Mouse (Mus musculus) small intestine, adult 2 months (tissue): ENCODE data around the gene Ntrk3. TPM values are rescaled to one million over a fixed set of nuclear protein-coding genes. Genes with fewer than 3 reads are reported as not detected.

Source experiments
- H3K27ac ChIP-seq: fragments of 200-500 bp; 2 replicates; pipeline ENCODE4 v1.5.1; 2012; ENCODE audit warnings: low read depth, low read length, control low read depth, inconsistent platforms; ENCODE audit not compliant: insufficient read depth
- H3K27me3 ChIP-seq: fragments of 200-500 bp; 2 replicates; pipeline ENCODE4 v1.6.1; 2012; ENCODE audit warnings: mild to moderate bottlenecking, moderate library complexity, low read length, inconsistent platforms; ENCODE audit not compliant: control insufficient read depth, insufficient read depth
- H3K36me3 ChIP-seq: fragments of 200-500 bp; 2 replicates; pipeline ENCODE4 v1.6.1; 2012; ENCODE audit warnings: mild to moderate bottlenecking, low read length, control low read depth, inconsistent platforms; ENCODE audit not compliant: control insufficient read depth, insufficient read depth
- H3K4me1 ChIP-seq: fragments of 200-500 bp; 2 replicates; pipeline ENCODE4 v1.6.1; 2012; ENCODE audit warnings: low read length, inconsistent platforms, mixed read lengths; ENCODE audit not compliant: control insufficient read depth, insufficient read depth, insufficient read length
- H3K4me3 ChIP-seq: fragments of 200-500 bp; 2 replicates; pipeline ENCODE4 v1.5.1; 2012; ENCODE audit warnings: low read depth, mild to moderate bottlenecking, control low read depth, inconsistent platforms, low read length, moderate library complexity
- CTCF ChIP-seq: fragments of 200-500 bp; IDR thresholded peaks from 2 replicates; pipeline ENCODE4 v1.5.1; 2012; ENCODE audit warnings: low read depth, mild to moderate bottlenecking, control low read depth, inconsistent platforms, low read length, moderate library complexity, mixed read lengths; ENCODE audit not compliant: insufficient replicate concordance, insufficient read length; ENCODE audit errors: extremely low read depth
- POLR2A ChIP-seq: fragments of 200-500 bp; IDR thresholded peaks from 2 replicates; pipeline ENCODE4 v1.6.1; 2012; ENCODE audit warnings: low read depth, mild to moderate bottlenecking, control low read depth, inconsistent platforms, low read length, moderate library complexity
- WGBS: fragments of 180-500 bp; shearing (Covaris S2); methylation state at CpG from one replicate; pipeline ENCODE4 v1.1.7; 2018; 5-methylcytosine and 5-hydroxymethylcytosine counted together
- polyA plus RNA-seq: library from polyadenylated mRNA; depleted of rRNA; stranded (reverse); fragments of >200 nt; gene quantifications from 2 replicates; pipeline ENCODE4 v1.2.3, GENCODE M21; 2012

Ntrk3 gene
- polyA plus RNA-seq, 1 experiment, result 0.61 TPM

- Histone ChIP-seq H3K27ac (no peak overlapping the region), H3K4me1 (no peaks in the 10 kb centered on the region), H3K4me3 (no peak overlapping the region), H3K36me3 (no peaks in the 10 kb centered on the region), H3K27me3 (no peaks in the 10 kb centered on the region)
- no peak for TF ChIP-seq CTCF
- no peak for TF ChIP-seq POLR2A
- 87% methylated on average over 3 of the region's 3 CpGs for WGBS
These were observed 347.8 kb downstream of the Ntrk3 start for GRCm38 (mm10) chr7:78390019-78390418.

- TF ChIP-seq POLR2A (no peak), CTCF (no peak)
- Histone ChIP-seq H3K27me3 (no peaks in the 10 kb centered on the region), H3K4me1 (no peaks in the 10 kb centered on the region), H3K27ac (no peak overlapping the region), H3K4me3 (no peak overlapping the region), H3K36me3 (no peaks in the 10 kb centered on the region)
- 81% methylated on average over 5 of the region's 5 CpGs for WGBS
These were observed 349.7 kb downstream of the Ntrk3 start for GRCm38 (mm10) chr7:78388101-78388500.

- no peaks in the 10 kb centered on the region for H3K27me3 ChIP-seq
- no peaks in the 10 kb centered on the region for H3K4me1 ChIP-seq
- no peaks in the 10 kb centered on the region for H3K36me3 ChIP-seq
- TF ChIP-seq POLR2A, result no peak
- no peak for TF ChIP-seq CTCF
- no peak overlapping the region for H3K27ac ChIP-seq
- no peak overlapping the region for H3K4me3 ChIP-seq
- WGBS, result 57% methylated on average over 1 of the region's 1 CpGs
These were observed 351.8 kb downstream of the Ntrk3 start for GRCm38 (mm10) chr7:78385971-78386370.

- TF ChIP-seq POLR2A (no peak), CTCF (no peak)
- no peaks in the 10 kb centered on the region for H3K27me3 ChIP-seq
- H3K27ac ChIP-seq, result no peak overlapping the region
- H3K4me3 ChIP-seq, result no peak overlapping the region
- no peaks in the 10 kb centered on the region for H3K4me1 ChIP-seq
- no peaks in the 10 kb centered on the region for H3K36me3 ChIP-seq
These were observed 353.7 kb downstream of the Ntrk3 start for GRCm38 (mm10) chr7:78384111-78384510.

- H3K4me3 ChIP-seq, result no peak overlapping the region
- H3K4me1 ChIP-seq, result no peaks in the 10 kb centered on the region
- TF ChIP-seq CTCF, result no peak
- TF ChIP-seq POLR2A, result no peak
- no peaks in the 10 kb centered on the region for H3K27me3 ChIP-seq
- H3K36me3 ChIP-seq, result no peaks in the 10 kb centered on the region
- H3K27ac ChIP-seq, result no peak overlapping the region
- WGBS, result 14% methylated on average over 1 of the region's 1 CpGs
These were observed 355.7 kb downstream of the Ntrk3 start for GRCm38 (mm10) chr7:78382126-78382525.

GRCm38 (mm10) chr7:78379784-78380183 is 358.0 kb downstream of the Ntrk3 start:
- Histone ChIP-seq H3K4me3 (no peak overlapping the region), H3K27ac (no peak overlapping the region), H3K4me1 (no peaks in the 10 kb centered on the region), H3K27me3 (no peaks in the 10 kb centered on the region), H3K36me3 (no peaks in the 10 kb centered on the region)
- TF ChIP-seq CTCF (no peak), POLR2A (no peak)
- whole genome bisulfite sequencing, result 82% methylated on average over 5 of the region's 5 CpGs

GRCm38 (mm10) chr7:78378306-78378705 is 359.5 kb downstream of the Ntrk3 start:
- H3K27me3 ChIP-seq, result no peaks in the 10 kb centered on the region
- no peaks in the 10 kb centered on the region for H3K4me1 ChIP-seq
- no peaks in the 10 kb centered on the region for H3K36me3 ChIP-seq
- no peak overlapping the region for H3K4me3 ChIP-seq
- TF ChIP-seq CTCF, result no peak
- no peak for TF ChIP-seq POLR2A
- 81% methylated on average over 2 of the region's 2 CpGs for WGBS
- no peak overlapping the region for H3K27ac ChIP-seq

- no peaks in the 10 kb centered on the region for H3K4me1 ChIP-seq
- TF ChIP-seq POLR2A (no peak), CTCF (no peak)
- no peaks in the 10 kb centered on the region for H3K36me3 ChIP-seq
- no peak overlapping the region for H3K27ac ChIP-seq
- H3K27me3 ChIP-seq, result no peaks in the 10 kb centered on the region
- H3K4me3 ChIP-seq, result no peak overlapping the region
- WGBS, result 68% methylated on average over 4 of the region's 4 CpGs
These were observed 360.9 kb downstream of the Ntrk3 start for GRCm38 (mm10) chr7:78376875-78377274.
